Mouse (Mus musculus): ENCODE measurements at regions not wholly inside any gene's neighbourhood (a gene's known extent, or its start where the extent isn't known, plus 50 kb on each side); places are given as distances from the start of the nearest gene placed in this dataset.

DNA sequence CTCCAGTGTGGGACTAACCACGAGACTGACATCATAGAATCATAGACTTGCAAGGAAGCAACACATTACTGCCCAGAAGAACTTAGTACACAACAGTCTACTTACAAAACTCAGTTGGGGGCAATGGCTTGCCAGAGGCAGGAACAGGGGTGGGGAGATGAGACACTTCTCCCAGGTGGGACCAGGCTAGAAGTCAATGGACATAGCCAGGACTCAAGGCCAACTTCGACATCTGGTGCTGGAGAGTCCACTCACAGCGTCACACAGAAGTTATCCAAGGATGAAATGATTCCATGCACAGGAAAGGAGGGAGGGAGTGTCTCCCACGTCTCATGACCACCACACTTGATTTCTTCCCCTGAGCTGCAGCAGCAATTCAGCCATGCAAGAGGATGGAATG lies 50.6 kb upstream of the Galnt15 start:
- TF ChIP-seq ZNF384 (IDR thresholded peaks at IDR 0.05; ENCODE audit: low read depth, low read length) (no peak), CHD2 (IDR thresholded peaks at IDR 0.05; ENCODE audit: low read depth, low read length) (no peak)

All from ES-E14 (cell line).